Mouse (Mus musculus): Measurements from ENCODE around the gene Slc10a7. TPM values are rescaled to one million over a fixed set of nuclear protein-coding genes. Genes with fewer than 3 reads are reported as not detected.
A peak's percentile ranks its signal among the peaks of the same experiment; 100 is the strongest.
"Not testable (repeated sequence)": the region's sequence is repeated elsewhere in the genome, so short reads cannot be mapped to it uniquely, and the experiment has no call there.

Slc10a7 gene
- polyA plus RNA-seq (2012; rRNA removed) = 14.5 and 18.5 TPM in 2 replicates

GRCm38 (mm10) chr8:78509273-78510031, at the start of gene Slc10a7:
TSS of gene Slc10a7 (plus strand) at chr8:78509346.
- peak; percentile 16 for DNase-seq (ENCODE audit: low read depth)

GRCm38 (mm10) chr8:78463941-78464340, 45.2 kb upstream of the Slc10a7 start:
- DNase-seq (ENCODE audit: low read depth) = no peak

GRCm38 (mm10) chr8:78467889-78468288, 41.3 kb upstream of the Slc10a7 start:
- DNase-seq (ENCODE audit: low read depth) = no peak

GRCm38 (mm10) chr8:78477051-78477829, 31.9 kb upstream of the Slc10a7 start:
- no peak for DNase-seq (ENCODE audit: low read depth)

GRCm38 (mm10) chr8:78489733-78490132, 19.4 kb upstream of the Slc10a7 start:
- no peak for DNase-seq (ENCODE audit: low read depth)

- DNase-seq (ENCODE audit: low read depth) = no peak
These were observed 16.1 kb upstream of the Slc10a7 start for GRCm38 (mm10) chr8:78493031-78493430.

GRCm38 (mm10) chr8:78496273-78496672, 12.9 kb upstream of the Slc10a7 start:
- DNase-seq (ENCODE audit: low read depth) = not testable (repeated sequence)

- DNase-seq (ENCODE audit: low read depth) = no peak
These were observed 6.4 kb upstream of the Slc10a7 start for GRCm38 (mm10) chr8:78502706-78503105.

GRCm38 (mm10) chr8:78507979-78508718, 997 bp upstream of the Slc10a7 start:
- peak; percentile 12 for DNase-seq (ENCODE audit: low read depth)

GRCm38 (mm10) chr8:78508719-78509272, 350 bp upstream of the Slc10a7 start, which contains the start of gene Rbmxl1:
TSS of gene Rbmxl1 (minus strand) at chr8:78508898.
- no peak for DNase-seq (ENCODE audit: low read depth)

- DNase-seq (ENCODE audit: low read depth) = peak; percentile 12
These were observed 948 bp downstream of the Slc10a7 start for GRCm38 (mm10) chr8:78510094-78510493.

GRCm38 (mm10) chr8:78510926-78511325, 1.8 kb downstream of the Slc10a7 start:
- no peak for DNase-seq (ENCODE audit: low read depth)

GRCm38 (mm10) chr8:78513106-78513505, 4.0 kb downstream of the Slc10a7 start:
- peak; percentile 31 for DNase-seq (ENCODE audit: low read depth)

- peak; percentile 28 for DNase-seq (ENCODE audit: low read depth)
These were observed 5.6 kb downstream of the Slc10a7 start for GRCm38 (mm10) chr8:78514706-78515105.

- DNase-seq (ENCODE audit: low read depth) = no peak
These were observed 6.0 kb downstream of the Slc10a7 start for GRCm38 (mm10) chr8:78515132-78515531.

- DNase-seq (ENCODE audit: low read depth) = no peak
These were observed 24.8 kb downstream of the Slc10a7 start for GRCm38 (mm10) chr8:78533981-78534380.

GRCm38 (mm10) chr8:78536716-78537115, 27.6 kb downstream of the Slc10a7 start:
- DNase-seq (ENCODE audit: low read depth) = no peak

GRCm38 (mm10) chr8:78537795-78538194, 28.6 kb downstream of the Slc10a7 start:
- DNase-seq (ENCODE audit: low read depth) = no peak

- not testable (repeated sequence) for DNase-seq (ENCODE audit: low read depth)
These were observed 33.5 kb downstream of the Slc10a7 start for GRCm38 (mm10) chr8:78542670-78543069.

- DNase-seq (ENCODE audit: low read depth) = no peak
These were observed 34.5 kb downstream of the Slc10a7 start for GRCm38 (mm10) chr8:78543621-78544020.

GRCm38 (mm10) chr8:78544545-78544944, 35.4 kb downstream of the Slc10a7 start:
- DNase-seq (ENCODE audit: low read depth) = no peak
